Mouse (Mus musculus): ENCODE measurements around the gene Sez6l. TPM values are rescaled to one million over a fixed set of nuclear protein-coding genes. Genes with fewer than 3 reads are reported as not detected.

Sez6l gene
- total RNA-seq, 1 experiment: 0.13 TPM

DNA sequence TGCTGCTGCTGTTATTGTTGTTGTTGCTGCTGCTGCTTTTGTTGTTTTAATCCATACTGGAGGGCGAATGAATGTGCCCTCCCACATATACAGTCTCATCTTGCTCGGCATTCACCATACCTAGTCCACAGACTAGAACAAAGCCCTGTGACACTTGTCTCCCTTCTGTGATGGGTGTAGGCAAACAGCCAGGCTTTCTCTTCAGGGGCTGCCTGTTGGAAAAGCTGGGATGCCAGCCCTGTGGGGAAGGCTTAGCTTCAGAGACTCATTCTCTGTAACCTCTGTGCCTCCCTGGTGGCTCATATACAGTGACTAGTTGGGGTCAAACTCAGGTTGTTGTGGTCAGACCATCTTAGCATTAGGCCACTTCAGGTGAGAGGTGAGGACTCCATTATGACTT lies 30.1 kb upstream of the Sez6l start:
- in situ Hi-C loops (cut with MboI; ENCODE audit: low sequenced_read_pairs in 2 of 2, unreplicated experiment in 2 of 2): no loop called here
- H3K9me3 ChIP-seq (ENCODE audit: control insufficient read depth, insufficient read depth, low read depth, low read length): no peaks in the 10 kb centered on the region
- no peaks in the 10 kb centered on the region for H3K4me1 ChIP-seq (ENCODE audit: control insufficient read depth in 2 of 2, insufficient read depth in 2 of 2, low read length in 2 of 2, poor library complexity in 1 of 2)
- no peak overlapping the region for H3K9ac ChIP-seq (ENCODE audit: insufficient read depth, low read depth, low read length, poor library complexity, severe bottlenecking)
- no peak overlapping the region for H3K4me3 ChIP-seq (ENCODE audit: insufficient read depth in 1 of 2, low read depth in 1 of 2, low read length in 2 of 2, poor library complexity in 1 of 2, severe bottlenecking in 1 of 2)
- H3K27ac ChIP-seq (ENCODE audit: insufficient read depth, low read depth, low read length, poor library complexity, severe bottlenecking): no peak overlapping the region
- no peaks in the 10 kb centered on the region for H3K36me3 ChIP-seq (ENCODE audit: control insufficient read depth, insufficient read depth, low read length, poor library complexity, severe bottlenecking)
- no peak for DNase-seq (ENCODE audit: low read depth, low spot score)
- TF ChIP-seq HCFC1 (IDR thresholded peaks at IDR 0.05; ENCODE audit: borderline replicate concordance, insufficient read depth, low read length) (no peak), ZNF384 (IDR thresholded peaks at IDR 0.05; ENCODE audit: low read depth, low read length) (no peak), CHD2 (IDR thresholded peaks at IDR 0.05; ENCODE audit: low read depth, low read length) (no peak), MAFK (IDR thresholded peaks at IDR 0.05; ENCODE audit: insufficient read depth, low read depth, low read length) (no peak), ZC3H11A (IDR thresholded peaks at IDR 0.05; ENCODE audit: borderline replicate concordance, low read depth, low read length) (no peak)

DNA sequence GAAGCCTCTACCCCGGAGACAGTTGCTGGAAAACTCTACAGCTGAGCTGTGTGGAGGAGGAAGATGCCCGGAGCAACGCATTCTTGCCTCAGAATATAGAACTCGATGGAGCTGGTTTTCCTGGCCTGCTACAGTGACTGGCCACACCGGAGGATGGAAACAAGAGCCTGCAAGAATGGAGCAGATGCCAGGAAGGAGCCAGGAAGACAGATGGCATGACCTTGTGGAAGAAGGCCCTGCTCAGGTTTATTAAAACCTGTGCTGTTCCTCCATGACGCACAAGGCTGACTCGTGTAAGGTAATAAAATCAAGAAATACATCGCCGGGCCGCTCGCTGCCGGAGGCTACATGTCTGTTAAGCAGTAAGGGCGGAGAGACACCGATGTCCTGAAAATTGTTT lies 28.4 kb upstream of the Sez6l start:
- Histone ChIP-seq H3K36me3 (ENCODE audit: control insufficient read depth, insufficient read depth, low read length, poor library complexity, severe bottlenecking) (no peaks in the 10 kb centered on the region), H3K4me1 (ENCODE audit: control insufficient read depth in 2 of 2, insufficient read depth in 2 of 2, low read length in 2 of 2, poor library complexity in 1 of 2) (no peaks in the 10 kb centered on the region), H3K27ac (ENCODE audit: insufficient read depth, low read depth, low read length, poor library complexity, severe bottlenecking) (no peak overlapping the region), H3K9me3 (ENCODE audit: control insufficient read depth, insufficient read depth, low read depth, low read length) (no peaks in the 10 kb centered on the region), H3K9ac (ENCODE audit: insufficient read depth, low read depth, low read length, poor library complexity, severe bottlenecking) (no peak overlapping the region), H3K4me3 (ENCODE audit: insufficient read depth in 1 of 2, low read depth in 1 of 2, low read length in 2 of 2, poor library complexity in 1 of 2, severe bottlenecking in 1 of 2) (no peak overlapping the region)
- in situ Hi-C loops (cut with MboI; ENCODE audit: low sequenced_read_pairs in 2 of 2, unreplicated experiment in 2 of 2): no loop called here
- DNase-seq (ENCODE audit: low read depth, low spot score): no peak
- TF ChIP-seq MAFK (IDR thresholded peaks at IDR 0.05; ENCODE audit: insufficient read depth, low read depth, low read length) (no peak), ZC3H11A (IDR thresholded peaks at IDR 0.05; ENCODE audit: borderline replicate concordance, low read depth, low read length) (no peak), HCFC1 (IDR thresholded peaks at IDR 0.05; ENCODE audit: borderline replicate concordance, insufficient read depth, low read length) (no peak), CHD2 (IDR thresholded peaks at IDR 0.05; ENCODE audit: low read depth, low read length) (no peak), ZNF384 (IDR thresholded peaks at IDR 0.05; ENCODE audit: low read depth, low read length) (no peak)

DNA sequence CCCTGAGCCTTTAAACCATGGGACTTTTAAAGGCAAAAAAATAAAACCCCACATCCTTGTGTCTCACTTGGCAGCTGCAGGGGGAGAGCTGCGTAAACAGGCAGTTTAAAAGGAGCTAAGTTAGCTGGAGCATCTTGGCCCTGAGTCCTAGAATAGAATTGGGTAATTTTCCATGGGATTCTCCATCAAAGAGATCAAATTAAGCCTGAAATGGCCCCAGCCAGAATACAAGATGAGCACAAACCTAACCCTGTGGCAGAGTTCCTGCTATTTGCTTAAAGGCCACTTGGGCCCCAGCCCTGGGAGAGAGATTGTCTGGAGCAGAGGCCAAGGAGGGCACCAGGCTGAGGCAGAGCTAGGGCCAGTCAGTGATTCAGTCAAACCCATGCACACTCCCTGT lies 27.3 kb upstream of the Sez6l start:
- H3K9me3 ChIP-seq (ENCODE audit: control insufficient read depth, insufficient read depth, low read depth, low read length): no peaks in the 10 kb centered on the region
- no peak overlapping the region for H3K9ac ChIP-seq (ENCODE audit: insufficient read depth, low read depth, low read length, poor library complexity, severe bottlenecking)
- in situ Hi-C loops (cut with MboI; ENCODE audit: low sequenced_read_pairs in 2 of 2, unreplicated experiment in 2 of 2): no loop called here
- no peak overlapping the region for H3K4me3 ChIP-seq (ENCODE audit: insufficient read depth in 1 of 2, low read depth in 1 of 2, low read length in 2 of 2, poor library complexity in 1 of 2, severe bottlenecking in 1 of 2)
- TF ChIP-seq CHD2 (IDR thresholded peaks at IDR 0.05; ENCODE audit: low read depth, low read length): no peak
- TF ChIP-seq MAFK (IDR thresholded peaks at IDR 0.05; ENCODE audit: insufficient read depth, low read depth, low read length): no peak
- TF ChIP-seq HCFC1 (IDR thresholded peaks at IDR 0.05; ENCODE audit: borderline replicate concordance, insufficient read depth, low read length): no peak
- no peak for TF ChIP-seq ZNF384 (IDR thresholded peaks at IDR 0.05; ENCODE audit: low read depth, low read length)
- TF ChIP-seq ZC3H11A (IDR thresholded peaks at IDR 0.05; ENCODE audit: borderline replicate concordance, low read depth, low read length): no peak
- no peak overlapping the region for H3K27ac ChIP-seq (ENCODE audit: insufficient read depth, low read depth, low read length, poor library complexity, severe bottlenecking)
- no peaks in the 10 kb centered on the region for H3K4me1 ChIP-seq (ENCODE audit: control insufficient read depth in 2 of 2, insufficient read depth in 2 of 2, low read length in 2 of 2, poor library complexity in 1 of 2)
- DNase-seq (ENCODE audit: low read depth, low spot score): no peak
- no peaks in the 10 kb centered on the region for H3K36me3 ChIP-seq (ENCODE audit: control insufficient read depth, insufficient read depth, low read length, poor library complexity, severe bottlenecking)

DNA sequence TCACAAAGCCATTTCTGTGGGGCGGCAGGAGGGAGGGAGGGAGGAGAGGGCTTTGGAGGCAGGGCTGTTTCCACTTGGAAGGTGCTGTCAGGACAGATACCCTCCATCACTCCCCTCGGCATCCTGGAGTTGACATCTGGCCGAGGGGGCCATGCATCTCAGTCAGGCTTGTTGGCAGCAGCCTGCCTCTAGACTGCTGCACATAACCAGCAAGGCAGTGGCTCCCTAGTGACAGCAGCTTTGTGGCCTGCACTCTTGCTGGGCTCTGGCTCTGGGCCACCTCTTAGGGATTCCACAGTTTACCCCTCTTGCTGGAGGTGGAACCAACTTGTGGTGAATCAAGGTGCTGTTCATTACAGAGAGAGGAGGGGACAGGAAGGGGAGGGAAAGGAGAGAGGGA lies 26.6 kb upstream of the Sez6l start:
- in situ Hi-C loops (cut with MboI; ENCODE audit: low sequenced_read_pairs in 2 of 2, unreplicated experiment in 2 of 2): no loop called here
- H3K36me3 ChIP-seq (ENCODE audit: control insufficient read depth, insufficient read depth, low read length, poor library complexity, severe bottlenecking): no peaks in the 10 kb centered on the region
- TF ChIP-seq CHD2 (IDR thresholded peaks at IDR 0.05; ENCODE audit: low read depth, low read length) (no peak), HCFC1 (IDR thresholded peaks at IDR 0.05; ENCODE audit: borderline replicate concordance, insufficient read depth, low read length) (no peak), ZC3H11A (IDR thresholded peaks at IDR 0.05; ENCODE audit: borderline replicate concordance, low read depth, low read length) (no peak), ZNF384 (IDR thresholded peaks at IDR 0.05; ENCODE audit: low read depth, low read length) (no peak), MAFK (IDR thresholded peaks at IDR 0.05; ENCODE audit: insufficient read depth, low read depth, low read length) (no peak)
- H3K4me3 ChIP-seq (ENCODE audit: insufficient read depth in 1 of 2, low read depth in 1 of 2, low read length in 2 of 2, poor library complexity in 1 of 2, severe bottlenecking in 1 of 2): no peak overlapping the region
- no peak for DNase-seq (ENCODE audit: low read depth, low spot score)
- no peaks in the 10 kb centered on the region for H3K4me1 ChIP-seq (ENCODE audit: control insufficient read depth in 2 of 2, insufficient read depth in 2 of 2, low read length in 2 of 2, poor library complexity in 1 of 2)
- no peaks in the 10 kb centered on the region for H3K9me3 ChIP-seq (ENCODE audit: control insufficient read depth, insufficient read depth, low read depth, low read length)
- no peak overlapping the region for H3K27ac ChIP-seq (ENCODE audit: insufficient read depth, low read depth, low read length, poor library complexity, severe bottlenecking)
- H3K9ac ChIP-seq (ENCODE audit: insufficient read depth, low read depth, low read length, poor library complexity, severe bottlenecking): no peak overlapping the region

All from ES-E14 (cell line).